Mouse (Mus musculus) neutrophil, adult 5-6 weeks (primary cell): ENCODE results near the gene Vbp1. TPM values are rescaled to one million over a fixed set of nuclear protein-coding genes. Genes with fewer than 3 reads are reported as not detected.
"Not testable (repeated sequence)": the region's sequence is repeated elsewhere in the genome, so short reads cannot be mapped to it uniquely, and the experiment has no call there.

ENCODE experiments used
- ATAC-seq: fragments of 151-379, 151-347 bp; 2 replicates; pipeline ENCODE4 v1.8.0; 2017; ENCODE audit warnings: mild to moderate bottlenecking, moderate TSS enrichment; ENCODE audit not compliant: insufficient number of reproducible peaks, poor library complexity, low FRiP score, severe bottlenecking; ENCODE audit errors: extremely low read depth
- total RNA-seq: library from RNA; stranded (forward); fragments of 200-1000 nt; gene quantifications from 2 replicates; pipeline ENCODE4 v1.2.3, GENCODE M21; 2017

Vbp1 gene
- total RNA-seq: 79.7 and 83.7 TPM in 2 replicates

DNA sequence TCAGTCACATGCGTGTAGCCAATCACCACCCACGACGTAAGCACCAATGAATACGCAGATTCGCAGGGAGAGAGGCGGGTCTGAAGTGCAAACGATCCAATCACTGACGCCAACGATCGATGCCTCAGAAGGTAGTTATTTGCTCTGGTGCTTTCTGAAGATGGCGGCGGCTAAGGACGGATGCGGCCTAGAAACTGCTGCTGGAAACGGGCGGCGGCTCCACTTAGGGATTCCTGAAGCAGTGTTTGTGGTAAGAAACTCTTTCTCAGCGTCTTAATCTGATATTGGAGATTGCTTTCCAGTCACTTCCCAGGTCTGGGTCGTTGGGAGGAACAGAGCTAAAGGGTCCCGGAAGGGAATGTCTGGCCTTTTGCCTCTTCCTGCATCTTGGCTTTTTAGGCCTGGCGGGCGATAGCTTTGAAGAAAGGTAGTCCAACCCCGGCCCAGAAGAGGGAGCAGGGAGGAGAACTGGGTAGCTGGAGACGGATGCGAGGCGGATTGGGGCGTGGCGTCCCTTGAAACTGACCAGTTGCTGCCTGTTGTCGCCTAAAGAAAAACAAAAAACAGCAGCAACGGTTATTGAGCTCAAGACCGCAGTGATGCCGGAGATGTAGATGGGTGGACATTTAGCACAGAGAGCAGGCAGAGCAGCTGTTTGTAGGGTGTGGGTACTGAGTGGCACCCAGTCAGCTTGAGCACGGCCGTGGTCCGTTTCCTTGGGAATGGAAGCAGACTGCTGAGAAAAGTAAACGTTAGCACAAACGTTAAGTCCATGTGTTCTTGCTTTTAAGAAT, at the start of gene Vbp1:
TSS of gene Vbp1 (plus strand) at position 121 of the 794 bp plus-strand sequence.
- peak; percentile 100 for ATAC-seq

DNA sequence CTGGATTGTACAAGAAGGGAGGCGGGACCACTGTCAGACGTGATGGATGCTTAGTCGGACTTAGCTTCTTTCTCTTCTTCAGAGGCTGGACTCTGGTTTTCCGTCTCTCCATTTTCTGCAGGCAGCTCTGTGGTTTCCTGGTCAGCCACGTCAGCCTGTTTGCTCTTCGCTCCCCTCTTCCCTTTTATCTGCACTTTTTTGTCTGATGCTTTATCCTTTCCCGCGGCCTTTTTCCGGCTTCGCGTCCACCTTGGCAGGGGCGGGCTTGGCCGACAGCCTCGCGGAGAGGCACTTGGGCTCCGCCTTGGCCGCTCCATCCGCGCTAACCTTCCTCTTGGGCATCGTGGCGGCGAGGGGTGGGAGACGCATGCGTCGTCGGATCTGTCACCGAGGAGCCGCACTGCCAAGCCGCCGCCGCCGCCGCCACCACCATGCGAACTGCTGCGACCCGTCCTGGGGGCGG, 38.9 kb upstream of the Vbp1 start:
- not testable (repeated sequence) for ATAC-seq

GRCm38 (mm10) chrX:75489886-75490285, 24.2 kb upstream of the Vbp1 start:
- no peak for ATAC-seq

DNA sequence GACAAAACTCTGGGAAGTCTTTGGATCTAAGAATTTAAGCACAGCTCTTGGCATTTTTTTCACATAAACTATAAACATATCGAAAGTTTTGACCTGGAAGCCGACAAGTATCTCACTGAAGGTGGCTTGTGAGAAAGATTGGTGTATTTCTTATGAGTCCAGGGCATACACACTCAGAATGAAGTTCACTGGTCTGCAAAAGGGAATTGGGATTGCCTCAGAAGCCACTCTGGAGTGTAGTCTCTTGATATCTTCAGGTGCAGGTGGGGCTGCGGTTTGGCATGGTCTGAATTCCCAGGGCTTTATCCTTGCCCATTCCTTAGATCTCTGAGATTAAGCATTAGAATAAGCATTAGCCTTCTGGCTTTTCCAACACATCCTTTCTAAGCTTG, 316 bp upstream of the Vbp1 start:
- no peak for ATAC-seq

GRCm38 (mm10) chrX:75577582-75578324, 63.7 kb downstream of the Vbp1 start, which contains the start of gene Rab39b:
TSS of gene Rab39b (minus strand) at chrX:75578231.
- no peak for ATAC-seq

DNA sequence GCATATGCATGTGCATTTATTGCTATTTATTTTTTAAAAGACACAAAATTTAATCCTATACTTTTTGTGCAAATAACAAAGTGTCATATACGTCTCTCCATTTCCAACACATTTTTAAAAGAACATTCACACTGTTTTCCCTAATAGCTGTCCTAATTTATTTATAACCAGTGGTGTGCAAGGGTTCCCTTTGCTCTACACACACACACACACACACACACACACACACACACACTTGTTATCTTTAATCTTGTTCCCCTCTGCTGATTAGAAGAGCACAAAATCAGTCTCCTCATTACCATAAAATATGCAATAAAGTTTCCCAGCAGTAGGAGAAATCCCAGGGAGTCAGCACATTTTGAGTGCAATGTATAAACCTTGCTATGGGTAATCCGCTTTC, 64.4 kb downstream of the Vbp1 start:
- no peak for ATAC-seq

Other genes starting within 250 kb of the Vbp1 start
- gene Fundc2, start 131.9 kb upstream of the Vbp1 start, total RNA-seq: 9.1 and 9.4 TPM in 2 replicates
- 0.58 and 0.61 TPM in 2 replicates for gene F8, start 131.7 kb upstream of the Vbp1 start, total RNA-seq
- 7.6 and 9.6 TPM in 2 replicates for gene Cmc4, start 97.7 kb upstream of the Vbp1 start, total RNA-seq
- 23.9 and 25.4 TPM in 2 replicates for gene Mtcp1, start 97.7 kb upstream of the Vbp1 start, total RNA-seq
- gene Brcc3, start 97.7 kb upstream of the Vbp1 start, total RNA-seq: 26.5 and 28.6 TPM in 2 replicates
- gene Rab39b, start 63.9 kb downstream of the Vbp1 start, total RNA-seq: 0.12 TPM in 1 of 2 replicates, not detected in the other